Mouse (Mus musculus) neural tube, embryonic 12.5 days (tissue): Measurements from ENCODE around the gene Epha6. TPM values are rescaled to one million over a fixed set of nuclear protein-coding genes. Genes with fewer than 3 reads are reported as not detected.
"Not testable (repeated sequence)": the region's sequence is repeated elsewhere in the genome, so short reads cannot be mapped to it uniquely, and the experiment has no call there.

Experiments used
- ATAC-seq: fragments of 200-750 bp; cut with Nextera tagmentation; 2 replicates; pipeline ENCODE4 v1.8.0; 2017; ENCODE audit warnings: low read depth, mild to moderate bottlenecking, moderate TSS enrichment, moderate library complexity; ENCODE audit not compliant: low FRiP score
- H3K27ac ChIP-seq: fragments of 300-500 bp; sonication (generic); 2 replicates; pipeline ENCODE4 v1.5.1; 2016
- H3K27me3 ChIP-seq: fragments of 300-500 bp; sonication (generic); replicated peaks from 2 replicates; pipeline ENCODE4 v1.6.1; 2016; ENCODE audit warnings: mild to moderate bottlenecking
- H3K36me3 ChIP-seq: fragments of 300-500 bp; sonication (generic); 2 replicates; pipeline ENCODE4 v1.6.1; 2016; ENCODE audit warnings: mild to moderate bottlenecking
- H3K4me1 ChIP-seq: fragments of 300-500 bp; sonication (generic); 2 replicates; pipeline ENCODE4 v1.6.1; 2016
- H3K4me2 ChIP-seq: fragments of 300-500 bp; sonication (generic); replicated peaks from 2 replicates; pipeline ENCODE4 v1.6.1; 2016; ENCODE audit warnings: mild to moderate bottlenecking
- H3K4me3 ChIP-seq: fragments of 300-500 bp; sonication (generic); 2 replicates; pipeline ENCODE4 v1.5.1; 2016
- H3K9ac ChIP-seq: fragments of 300-500 bp; sonication (generic); 2 replicates; pipeline ENCODE4 v1.6.1; 2016; ENCODE audit warnings: mild to moderate bottlenecking
- H3K9me3 ChIP-seq: fragments of 300-500 bp; sonication (generic); 2 replicates; pipeline ENCODE4 v1.6.1; 2016; ENCODE audit warnings: mild to moderate bottlenecking
- WGBS: fragments of 180-500 bp; shearing (Covaris S2); methylation state at CpG from one replicate; pipeline ENCODE4 v1.1.7; 2016; 5-methylcytosine and 5-hydroxymethylcytosine counted together
- polyA plus RNA-seq: library from polyadenylated mRNA; unstranded; fragments of >200 nt; fragmentation: Nextera tagmentation; extraction: Ambion mirVana; gene quantifications from 2 replicates; pipeline ENCODE4 v1.2.1, GENCODE M21; 2016

Epha6 gene
- polyA plus RNA-seq, 1 experiment from 2014 or later, result 4.4 TPM

- no peak overlapping the region for H3K27ac ChIP-seq
- H3K4me1 ChIP-seq, result no peaks in the 10 kb centered on the region
- H3K36me3 ChIP-seq, result no peaks in the 10 kb centered on the region
- H3K4me3 ChIP-seq, result no peak overlapping the region
- no peaks in the 10 kb centered on the region for H3K9me3 ChIP-seq
- ATAC-seq, result 0 out of 2 replicates have a peak, but pooled peaks have one; percentile 58
- WGBS, result 19% methylated on average over 3 of the region's 3 CpGs
- H3K9ac ChIP-seq, result no peak overlapping the region
- H3K27me3 ChIP-seq, result no peaks in the 10 kb centered on the region
- no peak overlapping the region for H3K4me2 ChIP-seq
Observed at GRCm38 (mm10) chr16:59846574-59846973, 758.8 kb downstream of the Epha6 start.

- Histone ChIP-seq H3K27me3 (no peaks in the 10 kb centered on the region), H3K9me3 (no peaks in the 10 kb centered on the region), H3K4me3 (no peak overlapping the region), H3K36me3 (no peaks in the 10 kb centered on the region), H3K27ac (no peak overlapping the region), H3K9ac (no peak overlapping the region), H3K4me1 (no peaks in the 10 kb centered on the region), H3K4me2 (no peak overlapping the region)
- no peak for ATAC-seq
- WGBS, result 87% methylated on average over 4 of the region's 4 CpGs
Observed at GRCm38 (mm10) chr16:59836778-59837177, 768.6 kb downstream of the Epha6 start.

GRCm38 (mm10) chr16:59836304-59836703 is 769.0 kb downstream of the Epha6 start:
- no peak overlapping the region for H3K4me2 ChIP-seq
- no peak overlapping the region for H3K27ac ChIP-seq
- no peaks in the 10 kb centered on the region for H3K9me3 ChIP-seq
- no peaks in the 10 kb centered on the region for H3K36me3 ChIP-seq
- no peak overlapping the region for H3K9ac ChIP-seq
- H3K4me1 ChIP-seq, result no peaks in the 10 kb centered on the region
- ATAC-seq, result no peak
- H3K27me3 ChIP-seq, result no peaks in the 10 kb centered on the region
- H3K4me3 ChIP-seq, result no peak overlapping the region
- WGBS, result 89% methylated on average over 10 of the region's 10 CpGs

GRCm38 (mm10) chr16:59832468-59832867 is 772.9 kb downstream of the Epha6 start:
- 74% methylated on average over 5 of the region's 5 CpGs for WGBS
- Histone ChIP-seq H3K27ac (no peak overlapping the region), H3K4me1 (no peaks in the 10 kb centered on the region), H3K9ac (no peak overlapping the region), H3K4me2 (no peak overlapping the region), H3K27me3 (no peaks in the 10 kb centered on the region), H3K4me3 (no peak overlapping the region), H3K36me3 (no peaks in the 10 kb centered on the region), H3K9me3 (no peaks in the 10 kb centered on the region)
- no peak for ATAC-seq

- Histone ChIP-seq H3K4me2 (no peak overlapping the region), H3K27ac (no peak overlapping the region), H3K27me3 (no peaks in the 10 kb centered on the region), H3K9ac (no peak overlapping the region), H3K9me3 (no peaks in the 10 kb centered on the region), H3K36me3 (no peaks in the 10 kb centered on the region), H3K4me1 (no peaks in the 10 kb centered on the region), H3K4me3 (no peak overlapping the region)
- ATAC-seq, result no peak
- 92% methylated on average over 13 of the region's 13 CpGs for WGBS
Observed at GRCm38 (mm10) chr16:59829655-59830054, 775.7 kb downstream of the Epha6 start.

- H3K27ac ChIP-seq, H3K9ac ChIP-seq, ATAC-seq, H3K4me3 ChIP-seq, H3K27me3 ChIP-seq, H3K36me3 ChIP-seq, H3K9me3 ChIP-seq, H3K4me2 ChIP-seq, H3K4me1 ChIP-seq: not testable (repeated sequence)
- WGBS, result 83% methylated on average over 4 of the region's 4 CpGs
Observed at GRCm38 (mm10) chr16:59799790-59800189, 805.5 kb downstream of the Epha6 start.

- Histone ChIP-seq H3K4me2 (no peak overlapping the region), H3K4me1 (no peaks in the 10 kb centered on the region), H3K4me3 (no peak overlapping the region), H3K27ac (no peak overlapping the region), H3K27me3 (no peaks in the 10 kb centered on the region), H3K9ac (no peak overlapping the region), H3K9me3 (no peaks in the 10 kb centered on the region), H3K36me3 (no peaks in the 10 kb centered on the region)
- ATAC-seq, result no peak
- 91% methylated on average over 2 of the region's 2 CpGs for WGBS
Observed at GRCm38 (mm10) chr16:59772297-59772696, 833.0 kb downstream of the Epha6 start.

- 95% methylated on average over 1 of the region's 1 CpGs for WGBS
- H3K4me1 ChIP-seq, result no peaks in the 10 kb centered on the region
- H3K9me3 ChIP-seq, result no peaks in the 10 kb centered on the region
- no peak overlapping the region for H3K4me3 ChIP-seq
- H3K9ac ChIP-seq, result no peak overlapping the region
- H3K36me3 ChIP-seq, result no peaks in the 10 kb centered on the region
- H3K27ac ChIP-seq, result no peak overlapping the region
- H3K4me2 ChIP-seq, result no peak overlapping the region
- no peak for ATAC-seq
- H3K27me3 ChIP-seq, result no peaks in the 10 kb centered on the region
Observed at GRCm38 (mm10) chr16:59770421-59770820, 834.9 kb downstream of the Epha6 start.

GRCm38 (mm10) chr16:59769936-59770335 is 835.4 kb downstream of the Epha6 start:
- 90% methylated on average over 7 of the region's 7 CpGs for WGBS
- no peaks in the 10 kb centered on the region for H3K4me1 ChIP-seq
- ATAC-seq, result no peak
- H3K9ac ChIP-seq, result no peak overlapping the region
- H3K4me3 ChIP-seq, result no peak overlapping the region
- H3K4me2 ChIP-seq, result no peak overlapping the region
- H3K27me3 ChIP-seq, result no peaks in the 10 kb centered on the region
- no peaks in the 10 kb centered on the region for H3K9me3 ChIP-seq
- no peak overlapping the region for H3K27ac ChIP-seq
- no peaks in the 10 kb centered on the region for H3K36me3 ChIP-seq

- no peak overlapping the region for H3K27ac ChIP-seq
- no peak overlapping the region for H3K4me2 ChIP-seq
- H3K36me3 ChIP-seq, result no peaks in the 10 kb centered on the region
- H3K4me1 ChIP-seq, result no peaks in the 10 kb centered on the region
- H3K4me3 ChIP-seq, result no peak overlapping the region
- no peaks in the 10 kb centered on the region for H3K9me3 ChIP-seq
- H3K9ac ChIP-seq, result no peak overlapping the region
- 83% methylated on average over 4 of the region's 4 CpGs for WGBS
- no peak for ATAC-seq
- H3K27me3 ChIP-seq, result no peaks in the 10 kb centered on the region
Observed at GRCm38 (mm10) chr16:59760875-59761274, 844.5 kb downstream of the Epha6 start.

GRCm38 (mm10) chr16:59750905-59751304 is 854.4 kb downstream of the Epha6 start:
- H3K27me3 ChIP-seq, result no peaks in the 10 kb centered on the region
- H3K36me3 ChIP-seq, result no peaks in the 10 kb centered on the region
- H3K9me3 ChIP-seq, result no peaks in the 10 kb centered on the region
- no peak overlapping the region for H3K9ac ChIP-seq
- H3K4me1 ChIP-seq, result no peaks in the 10 kb centered on the region
- no peak overlapping the region for H3K4me2 ChIP-seq
- H3K27ac ChIP-seq, result no peak overlapping the region
- H3K4me3 ChIP-seq, result no peak overlapping the region
- 92% methylated on average over 4 of the region's 4 CpGs for WGBS
- no peak for ATAC-seq

GRCm38 (mm10) chr16:59743669-59744068 is 861.7 kb downstream of the Epha6 start:
- H3K27ac ChIP-seq, result no peak overlapping the region
- WGBS, result 90% methylated on average over 1 of the region's 1 CpGs

GRCm38 (mm10) chr16:59715524-59715923 is 889.8 kb downstream of the Epha6 start:
- Histone ChIP-seq H3K27ac (no peak overlapping the region), H3K36me3 (no peaks in the 10 kb centered on the region), H3K27me3 (no peaks in the 10 kb centered on the region), H3K4me2 (no peak overlapping the region), H3K4me3 (no peak overlapping the region), H3K9ac (no peak overlapping the region), H3K4me1 (no peaks in the 10 kb centered on the region), H3K9me3 (no peaks in the 10 kb centered on the region)
- WGBS, result 67% methylated on average over 4 of the region's 4 CpGs
- no peak for ATAC-seq

More at GRCm38 (mm10) chr16:59743669-59744068, 861.7 kb downstream of the Epha6 start:
- H3K27me3 ChIP-seq, result no peaks in the 10 kb centered on the region
- H3K36me3 ChIP-seq, result no peaks in the 10 kb centered on the region
- H3K4me3 ChIP-seq, result no peak overlapping the region
- H3K9me3 ChIP-seq, result no peaks in the 10 kb centered on the region
- H3K9ac ChIP-seq, result no peak overlapping the region
- H3K4me1 ChIP-seq, result no peaks in the 10 kb centered on the region
- no peak for ATAC-seq
- H3K4me2 ChIP-seq, result no peak overlapping the region
